Mouse (Mus musculus) embryonic fibroblast, embryonic 13.5 days (primary cell): ENCODE results near the gene Rala.

Source experiments
- CTCF ChIP-seq: IDR thresholded peaks from 2 replicates; pipeline ENCODE4 v1.5.1; 2011; ENCODE audit warnings: mild to moderate bottlenecking, control low read depth, low read length, moderate library complexity, borderline replicate concordance; ENCODE audit not compliant: insufficient read depth
- POLR2A ChIP-seq: IDR thresholded peaks from 2 replicates; pipeline ENCODE4 v1.6.1; 2011; ENCODE audit warnings: low read depth, mild to moderate bottlenecking, control low read depth, low read length, moderate library complexity

DNA sequence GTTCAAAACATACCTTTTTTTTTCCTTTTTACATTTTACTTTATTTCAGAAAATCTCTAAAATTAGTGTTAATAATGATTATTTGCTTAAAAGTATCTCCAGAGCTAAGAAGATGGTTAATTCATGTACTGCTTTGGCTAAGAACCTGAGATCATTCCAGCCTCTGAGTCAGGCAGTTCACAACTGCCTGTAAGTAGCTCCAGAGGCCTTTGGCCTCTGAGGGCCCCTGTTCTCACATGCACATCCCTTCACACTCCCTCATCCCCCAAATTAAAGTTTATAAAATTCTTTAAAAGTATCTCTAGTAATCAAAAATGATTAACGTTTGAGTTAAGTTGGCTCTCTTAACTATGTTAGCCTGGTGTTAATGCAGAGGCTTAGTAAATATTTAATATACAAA, 31.4 kb upstream of the Rala start:
- TF ChIP-seq CTCF (no peak), POLR2A (no peak)
